27 mouse cellular contexts compared by ENCODE assay signal in the genomic region with DNA sequence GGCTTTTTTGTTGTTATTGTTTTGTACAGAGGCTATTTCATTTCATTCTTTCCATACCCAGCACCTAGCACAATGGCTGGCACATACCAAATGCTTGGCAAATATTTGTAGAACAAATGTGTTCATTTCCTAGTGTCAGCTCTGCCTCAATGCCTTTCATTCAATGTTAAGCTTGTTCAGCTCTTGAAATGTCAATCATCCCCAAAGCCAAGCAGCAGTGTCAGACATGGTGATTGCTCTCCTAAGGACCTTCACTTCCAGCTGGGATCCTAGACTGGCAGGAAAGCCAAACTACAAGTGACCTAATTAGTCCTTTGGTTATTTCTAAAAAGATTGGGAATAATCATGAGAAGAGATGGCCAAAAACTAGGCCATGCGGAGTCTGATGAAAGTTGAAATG. TPM values are rescaled to one million over a fixed set of nuclear protein-coding genes. Genes with fewer than 3 reads are reported as not detected.
DNase-seq lines count a peak whose midpoint lies in the region; ATAC-seq lines count a peak whose summit lies in the region.
"Had no signal": no experiment of that assay in that cellular context is flagged by ENCODE, and none has a peak within 500 bp of the region (broad histone marks: within the 10 kb centered on the region; RNA-seq: fewer than 3 reads in every experiment).

No protein-coding gene starts in this region.

- H3K36me3 ChIP-seq in hindbrain, embryonic 12.5 days, result no peaks in the 10 kb centered on the region
- no peaks in the 10 kb centered on the region for H3K36me3 ChIP-seq in hindbrain, embryonic 16.5 days (ENCODE audit: control insufficient read depth, insufficient read depth, low read length)
- H3K36me3 ChIP-seq in midbrain, embryonic 13.5 days, result no peaks in the 10 kb centered on the region
- no peaks in the 10 kb centered on the region for H3K36me3 ChIP-seq in midbrain, embryonic 16.5 days (ENCODE audit: control insufficient read depth, insufficient read depth, low read length)
- H3K36me3 ChIP-seq in forebrain, embryonic 14.5 days (ENCODE audit: control insufficient read depth, insufficient read depth, low read length), result no peaks in the 10 kb centered on the region
- H3K36me3 ChIP-seq: heart, embryonic 12.5 days; hindbrain, embryonic 15.5 days; intestine, embryonic 15.5 days; stomach, embryonic 15.5 days had no signal

- no peaks in the 10 kb centered on the region for H3K4me1 ChIP-seq in hindbrain, embryonic 12.5 days
- H3K4me1 ChIP-seq in hindbrain, embryonic 16.5 days (ENCODE audit: control insufficient read depth, insufficient read depth, low read depth, low read length), result no peaks in the 10 kb centered on the region
- H3K4me1 ChIP-seq in midbrain, embryonic 13.5 days (replicated peaks), result 0 out of 2 replicates have a peak, but pooled peaks cover 4% of the 10 kb centered on the region
- no peaks in the 10 kb centered on the region for H3K4me1 ChIP-seq in midbrain, embryonic 16.5 days (ENCODE audit: control insufficient read depth, insufficient read depth, low read length)
- 0 out of 2 replicates have a peak, but pooled peaks cover 4% of the 10 kb centered on the region for H3K4me1 ChIP-seq in forebrain, embryonic 14.5 days (ENCODE audit: control insufficient read depth, insufficient read depth, low read length)
- H3K4me1 ChIP-seq: heart, embryonic 12.5 days; hindbrain, embryonic 15.5 days; intestine, embryonic 15.5 days; stomach, embryonic 15.5 days had no signal

- 0 out of 2 replicates have a peak, but pooled peaks have one; percentile 46 for ATAC-seq in hindbrain, embryonic 12.5 days (ENCODE audit: low FRiP score)
- ATAC-seq in hindbrain, embryonic 16.5 days, result no peak
- 0 out of 2 replicates have a peak, but pooled peaks have one; percentile 11 for ATAC-seq in midbrain, embryonic 13.5 days
- ATAC-seq in midbrain, embryonic 16.5 days, result no peak
- ATAC-seq in forebrain, embryonic 14.5 days, result peak; percentile 70
- ATAC-seq in monocyte, adult 5-6 weeks (replicated peaks; ENCODE audit: insufficient number of reproducible peaks, low FRiP score, low TSS enrichment, poor library complexity, severe bottlenecking), result no peak
- ATAC-seq: activated CD4-positive, CD25-positive, alpha-beta regulatory T cell, adult 4 months; intestine, embryonic 15.5 days had no signal

- no peak overlapping the region for H3K4me3 ChIP-seq in hindbrain, embryonic 12.5 days
- H3K4me3 ChIP-seq in hindbrain, embryonic 16.5 days (ENCODE audit: low read length), result no peak overlapping the region
- H3K4me3 ChIP-seq in midbrain, embryonic 13.5 days (replicated peaks), result no peak overlapping the region
- H3K4me3 ChIP-seq in midbrain, embryonic 16.5 days (ENCODE audit: low read depth, low read length), result no peak overlapping the region
- no peak overlapping the region for H3K4me3 ChIP-seq in forebrain, embryonic 14.5 days (ENCODE audit: low read depth, low read length)
- H3K4me3 ChIP-seq: heart, adult 2 months; heart, embryonic 12.5 days; hindbrain, embryonic 15.5 days; intestine, embryonic 15.5 days; stomach, embryonic 15.5 days had no signal

- no peak overlapping the region for H3K27ac ChIP-seq in hindbrain, embryonic 12.5 days
- no peak overlapping the region for H3K27ac ChIP-seq in hindbrain, embryonic 16.5 days (ENCODE audit: low read depth, low read length)
- H3K27ac ChIP-seq in midbrain, embryonic 13.5 days, result no peak overlapping the region
- no peak overlapping the region for H3K27ac ChIP-seq in midbrain, embryonic 16.5 days (ENCODE audit: low read length)
- no peak overlapping the region for H3K27ac ChIP-seq in forebrain, embryonic 14.5 days (ENCODE audit: low read depth, low read length)
- H3K27ac ChIP-seq: heart, adult 2 months; hindbrain, embryonic 15.5 days; intestine, embryonic 15.5 days; liver, embryonic 14.5 days; stomach, embryonic 15.5 days had no signal

- DNase-seq in forebrain, embryonic 14.5 days (ENCODE audit: low spot score), result peak; percentile 65
- peak; percentile 21 for DNase-seq in retina, embryonic 14.5 days (ENCODE audit: low spot score)
- DNase-seq in frontal cortex, adult 2 months (ENCODE audit: extremely low spot score in 1 of 2, low spot score in 1 of 2), result no peak
- DNase-seq: adrenal gland, adult 8-10 months; B cell, adult 2 months; cerebellum, adult 11-12 months; cerebellum, postnatal 14 days; heart, adult 2 months; heart, postnatal 4 days; kidney, adult 2 months; kidney, postnatal 36 days; layer of hippocampus, postnatal 36 days; liver; lung, adult 2 months; lung, postnatal 10 days; right cerebral cortex, postnatal 25 days had no signal

- no peak overlapping the region for H3K9ac ChIP-seq in hindbrain, embryonic 12.5 days
- H3K9ac ChIP-seq in hindbrain, embryonic 16.5 days (ENCODE audit: low read depth, low read length), result no peak overlapping the region
- H3K9ac ChIP-seq in midbrain, embryonic 13.5 days (replicated peaks), result no peak overlapping the region
- no peak overlapping the region for H3K9ac ChIP-seq in midbrain, embryonic 16.5 days (ENCODE audit: low read depth, low read length)
- no peak overlapping the region for H3K9ac ChIP-seq in forebrain, embryonic 14.5 days (ENCODE audit: low read length)
- H3K9ac ChIP-seq: heart, embryonic 12.5 days; hindbrain, embryonic 15.5 days; intestine, embryonic 15.5 days; liver, embryonic 14.5 days; stomach, embryonic 15.5 days had no signal

- H3K9me3 ChIP-seq in hindbrain, embryonic 12.5 days (replicated peaks), result no peaks in the 10 kb centered on the region
- no peaks in the 10 kb centered on the region for H3K9me3 ChIP-seq in hindbrain, embryonic 16.5 days (ENCODE audit: control insufficient read depth, low read length)
- H3K9me3 ChIP-seq in midbrain, embryonic 13.5 days, result no peaks in the 10 kb centered on the region
- H3K9me3 ChIP-seq in midbrain, embryonic 16.5 days (replicated peaks; ENCODE audit: control insufficient read depth, low read length, poor library complexity, severe bottlenecking), result no peaks in the 10 kb centered on the region
- H3K9me3 ChIP-seq in forebrain, embryonic 14.5 days (replicated peaks; ENCODE audit: control insufficient read depth, low read length), result no peaks in the 10 kb centered on the region
- H3K9me3 ChIP-seq: heart, embryonic 12.5 days; hindbrain, embryonic 15.5 days; intestine, embryonic 15.5 days; stomach, embryonic 15.5 days had no signal

- no peaks in the 10 kb centered on the region for H3K27me3 ChIP-seq in hindbrain, embryonic 12.5 days
- no peaks in the 10 kb centered on the region for H3K27me3 ChIP-seq in hindbrain, embryonic 16.5 days (replicated peaks; ENCODE audit: control insufficient read depth, insufficient read depth, low read length)
- H3K27me3 ChIP-seq in midbrain, embryonic 13.5 days, result no peaks in the 10 kb centered on the region
- no peaks in the 10 kb centered on the region for H3K27me3 ChIP-seq in midbrain, embryonic 16.5 days (ENCODE audit: control insufficient read depth, insufficient read depth, low read depth, low read length)
- H3K27me3 ChIP-seq in forebrain, embryonic 14.5 days (replicated peaks; ENCODE audit: control insufficient read depth, insufficient read depth, low read length), result no peaks in the 10 kb centered on the region
- H3K27me3 ChIP-seq: heart, embryonic 12.5 days; hindbrain, embryonic 15.5 days; intestine, embryonic 15.5 days; stomach, embryonic 15.5 days had no signal

- WGBS in hindbrain, embryonic 12.5 days, result 74% methylated on average over 1 of the region's 1 CpGs
- WGBS in hindbrain, embryonic 16.5 days, result 74% methylated on average over 1 of the region's 1 CpGs
- 69% methylated on average over 1 of the region's 1 CpGs for WGBS in midbrain, embryonic 13.5 days
- 69% methylated on average over 1 of the region's 1 CpGs for WGBS in midbrain, embryonic 16.5 days
- 36% methylated on average over 1 of the region's 1 CpGs for WGBS in forebrain, embryonic 14.5 days

- no peak overlapping the region for H3K4me2 ChIP-seq in hindbrain, embryonic 12.5 days (replicated peaks)
- H3K4me2 ChIP-seq in hindbrain, embryonic 16.5 days (ENCODE audit: low read length), result no peak overlapping the region
- no peak overlapping the region for H3K4me2 ChIP-seq in midbrain, embryonic 13.5 days (replicated peaks)
- H3K4me2 ChIP-seq in midbrain, embryonic 16.5 days (ENCODE audit: low read length), result no peak overlapping the region
- no peak overlapping the region for H3K4me2 ChIP-seq in forebrain, embryonic 14.5 days (ENCODE audit: low read length)
- H3K4me2 ChIP-seq: heart, embryonic 12.5 days; hindbrain, embryonic 15.5 days; intestine, embryonic 15.5 days; stomach, embryonic 15.5 days had no signal

RNA-seq across cellular contexts. Expression of a gene that starts 50.0 kb away (rescaled TPM):
- 14.0 and 15.1 TPM in 2 replicates for polyA plus RNA-seq in hindbrain, embryonic 12.5 days (2016; fragmentation: Nextera tagmentation; extraction: Ambion mirVana)
- 35.9 and 41.4 TPM in 2 replicates for polyA plus RNA-seq in hindbrain, embryonic 16.5 days (2015; fragmentation: Nextera tagmentation; extraction: Ambion mirVana)
- polyA plus RNA-seq in midbrain, embryonic 13.5 days (2015; fragmentation: Nextera tagmentation; extraction: Ambion mirVana), result 16.9 and 17.7 TPM in 2 replicates
- polyA plus RNA-seq in midbrain, embryonic 16.5 days (2015; fragmentation: Nextera tagmentation; extraction: Ambion mirVana), result 39.4 and 42.2 TPM in 2 replicates
- polyA plus RNA-seq in forebrain, embryonic 14.5 days (2014; fragmentation: Nextera tagmentation; extraction: Ambion mirVana), result 8.7 and 14.7 TPM in 2 replicates
- 0.10 TPM in 1 of 3 replicates, not detected in the others for total RNA-seq in monocyte, adult 5-6 weeks (2017)
- polyA plus RNA-seq in frontal cortex, adult 2 months (2012; rRNA removed), result 16.2 and 20.2 TPM in 2 replicates
- polyA plus RNA-seq: lung, adult 2 months had no signal

Comparison
In these comparisons a context has a peak if more than half of its experiments do, and no peak if none do; other contexts are left out.
1. ATAC-seq: peak in hindbrain, embryonic 12.5 days (single experiment), midbrain, embryonic 13.5 days (single experiment) and forebrain, embryonic 14.5 days (single experiment); none in hindbrain, embryonic 16.5 days (single experiment), midbrain, embryonic 16.5 days (single experiment) and monocyte, adult 5-6 weeks (single experiment).
2. DNase-seq: peak in forebrain, embryonic 14.5 days (single experiment) and retina, embryonic 14.5 days (single experiment); none in frontal cortex, adult 2 months (0 of 2).